Mouse (Mus musculus) A20 (cell line): ENCODE results near the gene D7Ertd443e.

Source experiments
- DNase-seq: peaks from one replicate; pipeline ENCODE4 v3.0.0-alpha.2; 2011; ENCODE audit warnings: low read depth, low spot score

Gene D7Ertd443e

DNA sequence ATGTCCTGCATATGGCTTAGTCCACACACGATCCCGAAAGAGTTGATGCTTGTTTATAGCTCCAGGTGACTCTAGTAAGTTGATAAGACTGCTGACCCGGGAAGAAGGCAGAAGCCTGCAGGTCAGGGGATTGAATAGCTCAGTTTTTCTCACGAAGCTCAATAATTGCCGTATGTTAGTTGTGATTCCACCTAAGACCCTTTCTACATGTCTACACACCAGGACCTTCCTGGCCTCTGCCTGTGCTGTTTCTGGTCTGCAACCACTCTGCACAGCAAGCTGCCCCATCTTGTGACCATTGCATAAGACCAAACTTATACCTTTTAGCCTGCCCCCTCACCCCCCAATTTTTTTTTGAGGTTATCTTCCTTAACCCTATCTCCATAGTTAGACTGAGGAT is 96.3 kb downstream of the D7Ertd443e start:
- no peak for DNase-seq

DNA sequence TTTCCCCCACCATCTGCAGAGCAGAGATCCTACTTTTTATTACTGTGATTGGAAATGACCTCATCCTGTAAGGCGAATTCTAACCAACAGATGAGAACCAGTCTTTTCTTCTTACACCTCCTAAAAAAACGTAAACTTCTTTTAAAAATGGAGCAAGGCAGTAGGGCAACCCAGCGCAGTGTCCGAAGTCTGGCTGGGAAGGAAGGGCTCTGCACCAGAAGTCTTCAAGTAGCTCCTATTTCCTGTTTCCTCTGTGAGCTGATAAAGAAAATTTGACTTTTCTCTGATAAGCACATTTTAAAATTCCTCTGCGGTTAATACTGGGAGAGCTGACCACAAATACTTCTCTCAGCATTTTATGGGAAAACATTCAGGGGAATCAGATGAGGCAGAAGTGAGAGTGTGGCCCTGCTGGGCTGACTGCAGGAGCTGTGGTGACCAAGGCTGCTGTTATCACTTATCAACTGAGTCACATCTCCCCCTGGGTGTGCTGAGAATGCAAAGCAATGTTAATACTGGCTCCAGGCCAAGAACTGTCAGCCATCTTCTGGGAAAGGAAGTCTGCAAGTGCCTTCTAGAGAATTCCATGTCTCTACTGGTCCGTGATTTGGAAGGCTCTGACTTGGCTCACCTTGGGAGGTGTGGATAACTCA is 97.8 kb downstream of the D7Ertd443e start:
- DNase-seq = no peak

DNA sequence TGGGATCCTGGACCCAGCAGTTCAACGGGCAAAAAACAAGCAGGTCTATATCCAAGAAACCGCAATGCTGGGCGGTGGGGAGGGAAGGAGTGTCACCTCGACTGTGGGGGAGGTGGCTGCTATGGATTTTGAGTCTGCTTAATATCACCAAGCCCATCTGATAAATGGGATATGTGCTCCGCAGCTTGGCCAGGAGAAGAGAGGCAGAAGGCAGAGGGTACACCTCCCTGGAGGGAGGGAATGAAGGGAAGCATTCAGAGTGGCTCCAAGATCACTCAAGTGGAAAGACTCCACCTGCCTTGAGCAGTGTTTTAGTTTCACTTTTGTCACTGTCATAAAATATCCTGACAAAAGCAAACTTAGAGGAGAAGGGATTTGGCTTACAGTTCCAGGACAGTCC is 112.5 kb downstream of the D7Ertd443e start:
- DNase-seq = no peak

DNA sequence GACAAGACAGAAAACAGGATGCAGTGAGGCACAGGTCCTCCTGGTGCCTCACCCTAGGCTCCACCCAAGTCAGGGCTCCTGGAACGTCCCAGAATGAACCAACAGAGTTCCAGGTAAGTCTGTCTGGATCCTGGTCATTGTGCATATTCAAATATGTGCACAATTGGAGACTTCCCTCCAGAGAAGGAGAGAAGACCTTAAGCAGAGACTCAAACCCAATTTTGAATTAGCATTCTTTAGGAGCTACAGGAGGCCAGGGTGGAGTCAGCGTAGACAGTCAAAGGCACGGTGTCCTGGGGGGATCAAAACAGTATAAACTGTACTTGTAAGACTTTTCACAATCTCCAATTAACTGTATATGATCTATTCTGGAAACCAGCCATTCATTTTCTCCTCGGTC is 113.0 kb downstream of the D7Ertd443e start:
- DNase-seq = no peak

DNA sequence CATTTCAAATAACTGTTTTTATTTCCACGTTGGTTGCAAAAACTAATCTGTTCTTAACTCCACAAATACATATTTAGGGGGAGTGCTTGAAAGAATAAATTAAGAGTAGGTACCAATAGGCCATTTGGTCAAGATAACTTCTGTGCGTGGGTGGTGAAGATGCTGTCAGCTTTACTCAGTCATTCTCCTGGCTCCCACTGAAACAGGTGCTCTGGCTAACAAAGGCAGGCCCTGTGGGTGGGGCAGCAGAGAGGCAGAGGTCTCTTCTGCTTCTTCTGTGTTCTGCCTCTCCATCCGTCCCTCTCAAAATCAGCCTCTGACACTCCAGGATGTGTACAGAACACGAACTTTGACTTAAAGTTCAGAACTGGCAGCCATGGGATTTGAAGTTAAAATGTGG is 119.7 kb downstream of the D7Ertd443e start:
- no peak for DNase-seq

DNA sequence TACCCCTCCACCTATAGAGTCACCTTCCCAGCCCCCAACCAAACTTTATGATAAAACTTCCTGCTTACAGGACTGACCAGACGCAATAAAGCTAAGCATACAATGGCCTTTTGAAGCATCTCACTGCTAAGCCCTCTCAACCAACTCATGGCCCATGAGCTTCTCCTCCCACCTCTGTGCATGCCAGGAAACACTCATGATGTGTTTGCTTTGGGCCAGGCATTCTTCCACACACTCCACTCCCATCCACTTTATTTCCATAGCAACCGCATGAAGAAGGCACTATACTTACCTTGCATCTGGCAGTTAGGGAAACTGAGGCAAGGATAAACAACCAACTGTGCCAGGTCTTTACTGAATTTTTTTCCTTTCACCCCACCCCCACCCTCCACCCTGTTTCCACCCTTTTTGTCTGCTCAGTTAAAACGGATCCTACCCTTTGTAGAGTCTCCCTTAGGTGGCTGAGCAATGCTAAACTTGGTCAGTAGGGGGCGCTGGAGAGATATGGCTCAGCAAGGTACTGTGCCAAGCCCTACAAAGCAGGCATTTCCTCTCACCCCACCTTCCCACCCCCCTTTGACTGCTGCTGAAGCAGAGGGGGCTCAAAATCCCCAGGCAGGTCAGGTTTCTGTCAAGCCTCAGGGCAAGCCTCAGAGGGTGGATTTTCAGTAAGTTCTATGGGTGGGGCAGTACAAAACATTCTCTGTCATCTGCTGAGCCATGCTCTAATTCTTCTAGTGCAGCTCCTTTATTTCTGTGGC is 122.1 kb downstream of the D7Ertd443e start:
- no peak for DNase-seq

DNA sequence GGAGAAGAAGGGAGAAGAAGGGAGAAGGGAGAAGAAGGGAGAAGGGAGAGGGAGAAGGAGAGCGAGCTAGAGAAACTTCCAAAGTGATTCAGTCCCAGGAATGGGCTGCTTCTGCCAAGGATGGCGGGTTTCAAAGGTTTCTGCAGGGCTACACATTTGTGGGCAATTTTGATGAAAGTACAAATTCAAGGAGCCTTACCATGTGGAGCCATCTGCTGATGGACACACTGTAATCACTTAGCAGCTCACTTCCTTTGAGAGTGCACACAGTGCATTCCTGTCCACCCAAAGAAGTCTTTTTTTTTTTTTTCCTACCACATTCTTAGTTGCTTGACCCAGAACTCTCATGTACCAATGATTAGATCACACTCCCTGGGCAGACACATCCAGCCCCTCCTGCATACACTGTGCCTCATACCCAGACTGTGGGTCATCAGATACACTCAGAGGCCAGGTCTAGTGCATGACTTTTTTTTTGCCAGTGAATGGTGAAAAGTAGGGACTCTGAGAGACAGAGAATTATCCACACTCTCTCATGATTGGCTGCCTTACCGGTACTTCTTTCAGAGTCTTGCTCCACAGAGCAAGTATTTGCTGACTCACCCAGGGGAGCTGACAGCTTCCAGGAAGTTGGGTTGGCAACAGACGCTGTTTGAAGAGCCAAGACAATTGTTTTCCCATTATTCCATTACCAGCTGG is 124.3 kb downstream of the D7Ertd443e start:
- DNase-seq = no peak

DNA sequence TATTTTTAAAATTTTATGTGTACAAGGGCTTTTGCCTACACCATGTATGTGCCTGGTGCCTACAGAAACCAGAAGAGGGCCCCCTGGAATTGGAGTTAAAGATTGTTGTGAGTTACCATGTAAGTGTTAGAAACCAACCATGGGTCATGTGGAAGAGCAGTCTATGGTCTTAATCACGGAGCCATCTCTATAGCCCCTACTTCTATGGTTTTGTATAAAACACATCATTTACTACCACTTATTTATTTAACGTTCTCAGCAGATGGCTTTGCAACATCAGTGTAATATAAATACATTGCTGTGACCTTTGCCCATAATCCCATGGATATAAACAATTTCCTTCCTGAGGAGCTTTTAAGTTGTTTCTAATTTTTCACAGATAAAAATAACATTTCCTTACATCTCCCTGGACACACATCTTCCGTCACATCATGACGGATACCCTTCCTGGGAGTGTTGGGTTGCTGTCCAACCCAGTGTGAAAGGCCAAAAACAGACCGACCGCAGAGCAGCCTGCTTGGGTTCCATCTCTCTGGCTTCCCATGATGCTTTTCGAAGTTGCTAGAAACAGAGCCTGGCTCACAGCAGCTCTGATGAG is 135.1 kb downstream of the D7Ertd443e start:
- DNase-seq = no peak

DNA sequence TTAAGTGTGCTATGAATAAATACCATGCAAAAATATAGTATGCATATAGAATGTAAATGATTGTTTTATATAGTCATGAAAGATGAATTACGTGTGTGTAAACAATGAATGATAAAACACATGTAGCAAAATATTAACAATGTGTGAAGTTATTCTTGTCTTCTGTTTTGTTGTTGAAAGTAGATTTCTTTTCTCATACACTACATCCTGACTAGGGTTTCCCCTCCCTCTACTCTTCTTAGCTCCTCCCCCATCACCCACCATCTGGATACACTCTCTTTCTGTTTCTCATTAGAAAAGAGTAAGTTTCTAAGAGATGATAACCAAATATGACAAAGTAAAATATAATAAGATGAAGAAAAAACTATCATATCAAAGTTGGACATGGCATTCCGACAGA is 137.4 kb downstream of the D7Ertd443e start:
- DNase-seq = no peak

DNA sequence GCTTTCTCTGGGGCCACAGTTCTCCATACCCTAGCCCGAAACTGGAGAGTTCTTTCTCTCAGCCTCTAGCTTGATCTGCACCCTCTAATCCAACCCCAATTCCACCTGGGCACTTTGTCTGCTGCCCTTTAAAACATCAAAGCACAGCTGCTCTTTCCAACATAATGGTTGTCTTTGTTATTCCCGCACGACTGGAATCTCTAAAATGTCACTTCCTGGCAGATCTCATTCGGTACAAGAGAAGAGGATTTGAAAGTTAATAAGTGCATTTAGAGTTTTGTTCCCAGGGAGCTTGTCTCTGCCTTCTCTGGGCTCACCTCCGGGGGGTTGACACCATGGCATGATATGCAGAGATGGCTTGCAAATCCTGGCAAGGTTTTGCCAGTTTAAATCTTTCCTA is 138.8 kb downstream of the D7Ertd443e start:
- no peak for DNase-seq

DNA sequence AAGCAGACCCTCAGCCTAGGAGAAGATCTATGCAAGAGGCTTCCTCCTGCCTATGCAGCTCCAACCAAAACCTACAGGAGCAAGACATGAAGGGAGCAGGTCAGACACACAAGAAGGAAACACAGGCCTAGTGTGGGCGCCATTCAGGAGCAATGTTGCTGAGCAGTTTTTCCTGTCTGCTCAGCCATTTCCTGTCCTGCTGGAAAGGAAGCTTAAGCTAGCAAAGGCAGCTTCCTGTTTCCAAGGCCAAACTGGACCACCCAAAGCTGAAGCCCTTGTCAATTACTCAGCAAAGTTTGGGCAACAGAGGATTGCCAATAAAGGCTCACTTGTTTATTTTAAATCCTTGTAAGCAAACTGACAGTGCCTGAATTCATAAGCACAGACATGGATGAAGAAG is 142.7 kb downstream of the D7Ertd443e start:
- DNase-seq = no peak

DNA sequence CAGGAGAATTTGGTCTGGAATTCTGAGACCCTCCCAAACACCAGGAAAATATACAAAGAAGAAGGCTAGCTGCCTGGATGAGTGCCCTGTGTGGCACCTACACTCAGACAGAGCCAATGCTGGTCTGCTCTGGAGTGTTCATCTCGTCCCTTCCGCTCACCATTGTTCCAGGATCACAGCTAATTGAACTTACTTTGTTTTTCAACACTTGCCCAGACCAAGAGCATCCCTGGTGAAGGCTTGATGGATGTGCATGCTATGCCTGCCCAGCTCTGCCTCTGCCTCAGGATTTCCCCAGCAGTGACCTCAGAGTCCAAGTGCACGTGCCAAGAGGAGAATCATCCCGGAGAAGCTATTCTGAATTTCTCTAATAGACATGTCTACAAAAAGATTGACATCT is 144.2 kb downstream of the D7Ertd443e start:
- no peak for DNase-seq

DNA sequence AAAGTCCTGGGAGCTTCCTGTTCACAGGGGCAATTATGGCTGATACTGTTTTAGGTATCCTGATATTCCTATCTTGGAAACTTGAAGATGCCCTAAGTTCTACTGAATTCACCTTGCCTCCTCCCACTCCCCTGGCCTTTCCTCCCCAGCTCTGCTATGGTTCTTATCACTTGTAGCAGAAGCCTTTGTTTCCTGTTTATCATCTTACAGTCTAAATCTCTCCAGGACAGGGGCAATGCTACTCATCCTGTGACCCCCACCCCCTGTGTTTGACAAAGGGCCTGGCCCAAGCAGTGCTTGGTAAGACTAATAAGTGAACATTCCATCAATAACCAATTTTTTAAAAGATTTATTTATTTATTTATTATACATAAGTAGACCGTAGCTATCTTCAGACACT is 144.9 kb downstream of the D7Ertd443e start:
- no peak for DNase-seq

DNA sequence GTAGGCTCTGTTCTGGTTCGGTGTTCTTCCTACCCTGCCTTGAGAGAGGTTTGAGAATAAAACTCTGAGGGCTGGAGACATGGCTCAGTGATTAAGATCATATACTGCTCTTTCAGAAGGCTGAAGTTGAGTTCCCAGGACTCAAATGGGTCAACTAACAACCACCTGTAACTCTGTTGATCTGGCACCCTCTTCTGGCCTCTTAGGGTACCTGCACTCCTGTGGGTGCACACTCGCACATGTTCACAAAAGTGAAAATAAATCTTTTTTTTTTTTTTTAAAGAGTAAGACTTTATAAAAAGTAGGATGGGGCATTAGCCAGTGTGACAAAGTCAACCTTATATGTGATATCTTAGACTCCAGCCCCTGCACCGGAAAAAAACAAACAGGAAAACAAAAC is 146.6 kb downstream of the D7Ertd443e start:
- no peak for DNase-seq

DNA sequence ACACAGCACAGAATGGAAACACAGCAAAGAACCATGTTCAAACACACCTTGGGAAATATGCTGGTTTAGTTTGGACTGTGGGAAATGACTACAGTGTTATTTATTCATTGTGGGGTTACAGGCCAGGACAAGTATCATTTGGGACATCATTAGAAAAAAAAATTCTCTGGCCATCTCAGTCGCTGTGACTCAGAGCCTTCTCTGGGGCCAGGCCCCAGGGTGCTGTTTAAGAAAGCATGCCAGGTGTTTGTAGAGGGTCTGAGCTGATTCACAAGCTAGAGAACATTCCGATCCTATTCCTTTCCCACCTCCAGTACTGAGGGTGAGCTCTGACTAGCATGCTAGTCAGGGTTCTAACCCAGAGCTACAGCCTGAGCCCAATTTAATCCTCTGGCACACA is 148.1 kb downstream of the D7Ertd443e start:
- no peak for DNase-seq

DNA sequence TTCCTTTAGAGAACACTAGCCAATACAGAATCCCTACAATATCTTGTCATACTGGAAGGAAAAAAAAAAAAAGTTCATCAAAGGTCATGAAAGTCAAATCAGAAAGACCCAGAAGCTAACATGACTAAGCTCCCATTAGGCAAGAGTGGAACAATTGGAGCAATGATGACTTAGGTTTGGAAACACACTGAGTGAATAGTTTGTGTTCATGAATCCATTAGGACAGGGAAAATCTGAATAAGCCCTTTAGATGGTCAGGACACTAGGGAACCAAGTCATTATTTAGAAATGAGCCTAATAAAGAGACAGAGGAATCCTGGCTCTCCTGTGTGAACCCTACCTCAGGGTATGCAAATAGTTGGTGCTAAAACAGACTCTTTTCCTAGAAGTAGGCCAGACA is 148.7 kb downstream of the D7Ertd443e start:
- no peak for DNase-seq

DNA sequence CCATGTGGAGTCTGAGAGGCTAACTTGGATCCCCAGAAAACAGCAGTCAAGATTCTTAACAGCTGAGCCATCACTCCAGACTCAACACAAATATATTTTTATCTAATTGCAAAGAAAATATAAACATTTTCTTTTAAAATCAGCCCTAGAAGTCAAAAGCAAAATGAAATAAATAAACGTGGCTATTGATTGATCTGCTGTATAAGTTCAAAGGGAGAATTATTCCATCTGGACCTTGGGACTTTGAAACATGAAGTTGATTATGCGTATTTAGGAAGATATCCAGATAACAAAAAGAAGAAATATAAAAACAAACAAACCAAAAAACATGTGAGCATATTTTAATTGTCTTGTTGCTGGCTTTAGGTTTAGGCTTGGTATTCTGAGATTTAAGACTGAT is 149.9 kb downstream of the D7Ertd443e start:
- DNase-seq = no peak

DNA sequence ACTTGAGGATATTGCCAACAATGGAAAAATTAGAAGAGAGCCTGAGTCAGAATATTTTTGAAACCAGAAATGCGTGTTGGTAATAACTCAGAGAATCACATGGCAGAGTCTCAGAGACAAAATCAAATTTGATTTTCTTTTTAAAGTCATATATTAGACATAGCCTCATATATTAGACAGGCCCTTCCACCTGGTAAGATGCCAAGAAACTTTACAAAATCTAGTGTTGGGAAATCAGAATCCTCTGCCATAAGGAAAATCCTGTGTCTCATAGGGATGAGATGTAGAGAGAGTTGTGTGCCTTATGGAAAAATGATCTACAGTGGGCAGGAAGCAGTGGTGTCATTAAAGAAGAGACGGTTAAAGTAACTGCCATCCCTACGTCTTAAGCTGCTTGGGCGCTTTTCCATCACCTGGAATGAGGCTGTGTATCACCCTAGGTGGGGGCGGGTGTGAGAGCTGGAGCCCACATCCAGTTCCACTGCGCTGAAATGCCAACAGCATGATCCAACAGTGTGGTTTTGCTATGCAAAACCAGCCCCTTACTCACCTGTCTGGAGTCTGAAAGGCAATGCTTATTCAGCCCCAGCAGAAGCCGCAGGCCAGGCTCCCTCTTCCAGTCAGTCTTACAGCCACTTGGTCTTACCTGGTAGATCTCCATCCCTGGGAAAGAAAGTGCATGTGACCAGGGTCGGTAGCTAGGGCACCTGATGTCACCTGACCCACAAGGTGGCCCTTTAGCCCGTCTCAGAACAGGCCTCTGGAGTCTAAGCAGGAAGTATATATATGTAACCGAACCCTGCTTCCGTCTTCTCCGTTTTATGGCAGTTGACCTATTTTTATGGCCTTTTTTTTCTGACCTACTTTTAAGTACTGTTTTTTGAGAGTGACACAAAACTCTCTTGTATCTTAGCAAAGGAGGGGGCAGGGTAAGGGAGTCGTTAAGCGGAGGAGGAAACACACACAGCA is 153.8 kb downstream of the D7Ertd443e start, which contains the start of gene Adam12:
Gene Adam12, minus strand, starts transcription at position 769 of the 969 bp plus-strand sequence.
- DNase-seq = no peak

DNA sequence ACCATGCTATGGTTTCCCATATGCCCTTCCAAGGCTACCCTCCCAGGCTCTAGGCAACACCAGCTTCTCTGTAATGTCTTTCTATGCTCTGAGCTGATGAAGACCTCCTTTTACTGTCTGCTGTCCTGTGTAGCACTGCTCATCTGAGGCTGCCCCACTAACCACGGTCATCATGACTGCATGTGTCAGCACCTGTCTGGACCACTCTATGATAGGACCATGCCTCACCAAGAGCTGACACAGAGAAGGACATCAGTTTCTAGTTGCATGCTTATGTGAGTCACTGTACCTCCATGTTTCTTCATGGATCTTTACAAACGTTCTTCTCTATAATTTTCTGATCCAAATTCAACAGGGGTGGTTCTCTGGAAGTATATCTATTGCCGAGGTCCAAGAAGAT is 154.8 kb downstream of the D7Ertd443e start:
- DNase-seq = no peak

DNA sequence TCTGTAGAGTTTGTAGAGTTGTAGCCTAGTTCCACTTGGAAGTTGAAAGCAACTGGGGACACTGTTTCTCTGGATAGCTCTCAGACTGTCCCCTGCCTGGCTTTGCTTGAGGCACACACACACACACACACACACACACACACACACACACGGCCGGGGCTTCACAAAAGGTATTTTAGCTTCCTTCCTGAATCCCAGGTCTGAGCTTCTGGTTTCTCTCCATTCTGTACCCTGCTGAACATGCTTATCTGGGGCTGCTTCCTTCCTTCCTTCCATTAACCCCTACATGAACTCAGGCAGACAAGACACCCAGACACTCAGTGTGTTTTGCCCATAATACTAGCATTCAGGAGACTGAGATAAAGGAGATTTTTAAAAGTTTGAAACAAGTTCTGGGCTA is 155.6 kb downstream of the D7Ertd443e start:
- DNase-seq = no peak

DNA sequence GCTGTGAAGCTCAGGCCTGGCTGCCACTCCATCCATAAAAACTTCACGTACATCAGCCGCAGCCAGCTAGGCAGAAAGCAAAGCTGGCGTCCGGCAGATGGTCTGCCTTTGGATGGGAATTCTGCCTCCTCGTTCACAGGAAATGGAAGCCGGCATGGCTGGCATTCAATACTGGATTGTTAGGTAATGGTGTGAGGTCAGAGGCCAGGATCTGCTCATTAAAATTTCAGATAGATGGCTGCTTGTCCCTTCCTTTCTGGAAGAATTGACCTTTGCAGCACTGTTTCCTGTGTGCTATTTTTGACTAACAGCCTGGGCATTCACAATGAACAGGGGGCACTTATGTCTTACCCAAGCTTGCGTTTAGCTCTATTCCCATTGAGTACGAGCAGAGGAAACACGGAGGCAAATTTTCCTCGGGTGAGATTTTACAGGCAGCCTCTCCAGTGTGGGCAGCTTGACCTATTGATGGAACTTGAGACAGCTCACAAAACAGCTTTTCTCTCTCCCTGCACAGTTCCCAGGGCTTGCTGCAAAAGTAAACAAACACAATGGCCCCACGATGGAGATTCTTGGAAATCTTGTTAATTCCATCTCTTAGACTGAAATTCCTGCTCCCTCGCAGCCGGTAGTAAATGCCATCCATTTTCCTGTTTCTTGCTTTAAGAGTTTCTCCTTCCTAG is 157.5 kb downstream of the D7Ertd443e start:
- DNase-seq = no peak
